Mouse (Mus musculus) G1E (cell line): ENCODE measurements around the gene Ash1l. TPM values are rescaled to one million over a fixed set of nuclear protein-coding genes. Genes with fewer than 3 reads are reported as not detected.

Experiments
- ATAC-seq: 2 replicates; pipeline ENCODE4 v1.8.0; 2016; ENCODE audit warnings: mild to moderate bottlenecking; ENCODE audit not compliant: insufficient number of reproducible peaks, poor library complexity, low FRiP score, severe bottlenecking; ENCODE audit errors: extremely low read depth
- DNase-seq: peaks from one replicate; pipeline ENCODE4 v3.0.0; 2012; ENCODE audit warnings: low spot score
- H3K27me3 ChIP-seq: 2 replicates; pipeline ENCODE4 v1.6.1; 2012; ENCODE audit warnings: mild to moderate bottlenecking, low read length, inconsistent platforms; ENCODE audit not compliant: insufficient read depth
- H3K36me3 ChIP-seq: replicated peaks from 2 replicates; pipeline ENCODE3; 2012; ENCODE audit warnings: mild to moderate bottlenecking, inconsistent platforms
- H3K4me1 ChIP-seq: 2 replicates; pipeline ENCODE4 v1.6.1; 2012; ENCODE audit warnings: low read depth, low read length, inconsistent platforms, mixed read lengths; ENCODE audit not compliant: insufficient read depth
- H3K4me3 ChIP-seq: 2 replicates; pipeline ENCODE4 v1.5.1; 2012; ENCODE audit warnings: low read depth, mild to moderate bottlenecking, inconsistent platforms, low read length, moderate library complexity, mixed read lengths
- H3K9me3 ChIP-seq: replicated peaks from 2 replicates; pipeline ENCODE4 v1.6.1; 2012; ENCODE audit warnings: inconsistent platforms
- CTCF ChIP-seq: IDR thresholded peaks from 2 replicates; pipeline ENCODE4 v1.5.1; 2012; ENCODE audit warnings: low read depth, low read length, inconsistent platforms, mixed read lengths
- GATA1 ChIP-seq: IDR thresholded peaks from 2 replicates; pipeline ENCODE4 v1.6.1; 2012; ENCODE audit warnings: borderline replicate concordance, low read length, inconsistent platforms, mixed read lengths
- GATA2 ChIP-seq: IDR thresholded peaks from 2 replicates; pipeline ENCODE4 v1.6.1; 2012; ENCODE audit warnings: low read depth, low read length, inconsistent platforms, borderline replicate concordance
- POLR2AphosphoS5 ChIP-seq: IDR thresholded peaks from 2 replicates; pipeline ENCODE4 v1.6.1; 2012; ENCODE audit warnings: low read depth, low read length, inconsistent platforms; ENCODE audit not compliant: insufficient replicate concordance
- TAL1 ChIP-seq: conservative IDR thresholded peaks from 2 replicates; pipeline ENCODE4 v1.6.1; 2012; ENCODE audit warnings: low read depth, low read length, inconsistent platforms, mixed read lengths
- polyA plus RNA-seq: library from polyadenylated mRNA; stranded (reverse); fragments of >175 nt; gene quantifications from 2 replicates; pipeline ENCODE4 v1.2.3, GENCODE M21; 2012
- total RNA-seq, 2 experiments: library from RNA; stranded (forward) in 1 of 2; stranded (reverse) in 1 of 2; fragments of 200-1000 nt in 1 of 2; fragments of >200 nt in 1 of 2; fragmentation: Nextera tagmentation in 1 of 2; gene quantifications; 2 replicates each; pipeline ENCODE4 v1.2.3; 2014 to 2017

Ash1l gene
- total RNA-seq (2014; fragmentation: Nextera tagmentation) = 67.0 and 69.0 TPM in 2 replicates
- 19.5 and 24.3 TPM in 2 replicates for total RNA-seq (2017)
- 2.7 and 3.7 TPM in 2 replicates for polyA plus RNA-seq

DNA sequence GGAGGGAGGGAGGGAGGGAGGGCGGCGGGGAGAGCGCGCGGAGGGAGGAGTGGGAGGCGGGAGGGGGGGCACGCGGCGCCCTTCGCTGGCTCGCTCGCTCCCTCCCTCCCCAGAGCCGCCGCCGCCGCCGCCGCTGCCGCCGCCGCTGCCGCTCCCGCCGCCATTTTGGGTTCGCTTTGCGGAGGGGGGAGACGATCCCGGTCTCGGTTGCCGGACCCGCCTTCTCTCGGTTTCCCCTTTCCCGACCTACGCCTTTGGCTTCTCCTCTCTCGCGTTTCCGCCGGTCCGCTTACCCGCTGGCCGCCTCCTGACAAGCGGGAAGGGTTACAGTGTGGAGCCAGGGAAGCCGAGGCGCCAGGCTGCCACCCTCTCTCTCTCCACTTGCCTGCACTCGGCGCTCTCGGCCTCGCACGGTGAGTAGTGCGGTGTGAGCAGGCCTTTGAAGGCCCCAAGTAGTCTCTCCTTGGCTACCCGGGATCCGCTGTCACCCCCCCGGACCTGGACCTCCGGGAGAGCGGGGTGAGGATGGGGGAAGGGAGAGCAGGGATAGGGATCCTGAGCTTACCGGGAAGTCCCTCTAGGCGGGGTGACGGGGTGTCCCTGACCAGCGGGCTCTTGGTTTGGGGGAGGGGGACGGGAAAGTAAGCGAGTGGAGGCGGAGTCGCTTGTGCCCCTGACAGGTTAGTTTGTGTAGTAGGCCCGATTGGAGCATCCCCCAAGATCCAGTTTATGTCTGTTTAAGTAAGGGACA, at the start of gene Ash1l, which contains the start of gene Dap3:
Gene Ash1l (plus strand): TSS at position 47 of the 751 bp plus-strand sequence.
Gene Dap3 (minus strand): TSS at position 606 of the 751 bp plus-strand sequence.
- ATAC-seq = peak; percentile 43
- TF ChIP-seq POLR2AphosphoS5 (no peak), GATA1 (no peak), GATA2 (no peak), TAL1 (no peak), CTCF (no peak)
- DNase-seq = peak; percentile 76
- no peaks in the 10 kb centered on the region for H3K9me3 ChIP-seq
- peak within 1 kb of the TSS; percentile 93 for H3K4me3 ChIP-seq
- H3K4me1 ChIP-seq = peaks cover 40% of the 10 kb centered on the region
- H3K27me3 ChIP-seq = no peaks in the 10 kb centered on the region
- peaks cover 31% of the 10 kb centered on the region for H3K36me3 ChIP-seq

DNA sequence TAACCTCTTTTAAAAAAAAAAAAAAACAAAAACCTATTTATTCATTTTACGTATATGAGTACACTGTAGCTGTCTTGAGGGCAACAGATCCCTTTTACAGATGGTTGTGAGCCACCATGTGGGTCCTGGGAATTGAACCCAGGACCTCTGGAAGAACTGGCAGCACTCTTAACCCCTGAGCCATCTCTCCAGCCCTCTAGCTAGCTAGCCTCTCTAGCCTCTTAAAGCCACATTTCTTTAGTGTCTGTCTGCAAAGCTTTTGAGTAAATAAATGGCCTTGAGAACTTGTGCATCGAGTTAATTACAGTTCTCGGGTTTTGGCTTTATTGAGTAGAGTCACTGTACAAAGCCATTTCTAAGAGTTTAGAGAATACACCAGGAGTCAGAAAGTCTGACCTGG, 45.6 kb upstream of the Ash1l start:
- Histone ChIP-seq H3K36me3 (peaks cover 96% of the 10 kb centered on the region), H3K9me3 (no peaks in the 10 kb centered on the region), H3K27me3 (no peaks in the 10 kb centered on the region), H3K4me1 (peaks cover 18% of the 10 kb centered on the region), H3K4me3 (no peak overlapping the region)
- ATAC-seq = no peak
- TF ChIP-seq CTCF (no peak), GATA2 (no peak), POLR2AphosphoS5 (no peak), GATA1 (no peak), TAL1 (no peak)
- DNase-seq = no peak

DNA sequence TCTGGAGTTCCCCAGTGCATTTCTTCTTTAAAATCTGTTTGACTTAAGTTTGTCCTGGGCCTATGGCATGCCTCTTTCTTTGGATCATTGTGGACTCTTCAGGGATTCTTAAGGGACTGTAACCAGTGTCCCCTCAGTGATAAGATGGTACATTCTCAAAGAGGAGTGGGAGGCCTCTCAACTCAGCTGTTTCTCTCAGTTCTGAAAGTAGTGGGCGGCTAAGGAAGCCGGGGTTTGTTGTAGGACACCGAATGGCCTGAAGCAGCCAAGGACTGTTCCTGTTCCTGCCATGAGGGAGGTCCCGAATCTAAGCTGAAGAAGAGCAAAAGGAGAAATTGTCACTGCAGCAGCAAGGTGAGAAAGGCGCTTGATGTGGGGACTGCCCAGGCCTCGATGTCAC, 45.2 kb upstream of the Ash1l start:
- ATAC-seq (no peak), DNase-seq (no peak)
- Histone ChIP-seq H3K36me3 (peaks cover 99% of the 10 kb centered on the region), H3K4me3 (no peak overlapping the region), H3K9me3 (no peaks in the 10 kb centered on the region), H3K4me1 (peaks cover 20% of the 10 kb centered on the region), H3K27me3 (no peaks in the 10 kb centered on the region)
- TF ChIP-seq GATA1 = no peak
- TF ChIP-seq POLR2AphosphoS5 = no peak
- no peak for TF ChIP-seq CTCF
- no peak for TF ChIP-seq TAL1
- no peak for TF ChIP-seq GATA2

DNA sequence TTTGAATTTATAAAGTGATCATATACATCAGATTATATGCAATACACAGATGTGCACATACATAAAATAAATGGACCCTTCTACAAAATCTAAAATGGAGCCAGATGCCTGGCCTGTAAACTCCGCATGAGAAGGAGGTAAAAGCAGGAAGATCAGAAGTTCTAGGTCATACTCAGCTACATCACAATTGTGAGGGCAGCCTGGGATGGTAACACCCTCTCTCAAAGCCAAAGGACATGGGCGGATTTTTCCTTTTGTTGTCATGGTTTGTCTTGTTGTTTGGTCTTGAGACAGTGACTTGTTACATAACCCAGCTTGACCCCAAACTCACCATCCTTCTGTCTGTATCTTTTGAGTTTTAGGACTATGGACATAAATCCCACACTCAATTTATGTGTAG, 44.7 kb upstream of the Ash1l start:
- no peak overlapping the region for H3K4me3 ChIP-seq
- TF ChIP-seq CTCF (no peak), POLR2AphosphoS5 (no peak), TAL1 (no peak), GATA1 (no peak), GATA2 (no peak)
- DNase-seq = no peak
- no peaks in the 10 kb centered on the region for H3K27me3 ChIP-seq
- H3K4me1 ChIP-seq = peaks cover 23% of the 10 kb centered on the region
- no peak for ATAC-seq
- H3K36me3 ChIP-seq = peaks cover 99% of the 10 kb centered on the region
- no peaks in the 10 kb centered on the region for H3K9me3 ChIP-seq

DNA sequence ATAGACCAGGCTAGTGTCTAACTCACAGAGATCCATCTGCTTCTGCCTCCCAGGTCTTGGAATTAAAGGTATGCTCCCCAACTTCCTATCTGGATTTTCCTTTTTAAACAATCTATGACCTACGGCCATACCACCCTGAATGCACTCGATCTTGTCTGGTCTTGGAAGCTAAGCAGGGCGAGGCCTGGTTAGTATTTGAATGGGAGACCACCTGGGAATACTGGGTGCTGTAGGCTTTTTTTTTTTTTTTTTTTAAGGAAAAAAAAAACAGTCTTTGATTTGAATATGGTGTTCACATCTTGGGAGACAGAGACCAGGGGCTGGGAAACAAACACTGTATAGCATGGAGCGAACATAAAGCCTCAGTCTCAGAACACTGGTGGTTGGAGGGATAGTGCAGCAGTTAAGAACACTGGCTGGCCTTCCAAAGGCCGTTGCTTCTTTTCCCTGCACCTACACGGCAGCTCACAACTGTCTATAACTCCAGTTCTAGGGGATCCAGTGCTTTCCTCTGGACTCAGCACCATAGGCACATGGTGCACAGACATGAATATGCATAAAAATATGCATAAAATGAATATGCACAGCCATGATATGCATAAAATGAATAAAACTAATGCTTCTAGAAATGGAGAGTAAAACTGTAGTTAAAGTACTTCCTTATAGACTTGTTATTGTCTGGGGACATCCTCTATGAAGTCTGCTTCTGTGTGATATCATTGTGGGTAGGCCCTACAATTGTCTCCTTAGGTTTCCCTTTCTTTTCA, 43.8 kb upstream of the Ash1l start:
- Histone ChIP-seq H3K9me3 (no peaks in the 10 kb centered on the region), H3K4me1 (peaks cover 30% of the 10 kb centered on the region), H3K36me3 (peaks cover 100% of the 10 kb centered on the region), H3K4me3 (no peak overlapping the region), H3K27me3 (no peaks in the 10 kb centered on the region)
- TF ChIP-seq POLR2AphosphoS5 (no peak), CTCF (no peak), TAL1 (no peak), GATA1 (no peak), GATA2 (no peak)
- ATAC-seq = no peak
- DNase-seq = no peak

DNA sequence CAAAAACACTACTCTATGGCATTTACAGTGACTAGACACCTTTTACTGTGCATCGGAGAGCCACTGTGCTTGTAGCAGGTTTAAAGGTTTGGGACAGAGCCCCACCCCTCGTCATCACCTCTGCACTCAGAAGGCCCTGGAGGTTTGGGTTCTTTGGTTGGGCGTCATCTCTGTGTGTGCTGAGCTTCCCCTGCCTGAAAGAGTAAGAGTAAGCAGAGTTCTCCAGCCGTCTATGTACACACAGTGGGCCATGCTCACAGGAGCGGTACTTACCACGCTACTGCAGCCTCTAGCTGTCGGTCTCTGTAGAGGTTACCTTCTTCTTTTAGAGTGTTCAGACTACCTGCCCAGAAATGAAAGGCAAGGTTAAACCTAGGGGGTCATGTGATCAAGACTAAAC, 37.8 kb upstream of the Ash1l start:
- Histone ChIP-seq H3K36me3 (peaks cover 71% of the 10 kb centered on the region), H3K27me3 (no peaks in the 10 kb centered on the region), H3K4me1 (peaks cover 56% of the 10 kb centered on the region), H3K9me3 (no peaks in the 10 kb centered on the region), H3K4me3 (peak overlapping the region; percentile 96; the same call in 1 of the 2 replicates)
- no peak for DNase-seq
- no peak for ATAC-seq
- no peak for TF ChIP-seq GATA1
- no peak for TF ChIP-seq POLR2AphosphoS5
- no peak for TF ChIP-seq GATA2
- no peak for TF ChIP-seq CTCF
- TF ChIP-seq TAL1 = no peak
